Mouse (Mus musculus) MEL (cell line): Measurements from ENCODE around the gene Gpsm2. TPM values are rescaled to one million over a fixed set of nuclear protein-coding genes. Genes with fewer than 3 reads are reported as not detected.

ENCODE experiments used
- DNase-seq: peaks from one replicate; pipeline ENCODE4 v3.0.0; 2011; ENCODE audit warnings: low read depth, low spot score
- H3K27ac ChIP-seq: 2 replicates; pipeline ENCODE4 v1.5.1; 2012; ENCODE audit warnings: low read depth, mild to moderate bottlenecking, control low read depth, low read length, moderate library complexity; ENCODE audit not compliant: control insufficient read depth
- H3K27me3 ChIP-seq, 2 experiments: fragments of 150-350 bp in 1 of 2; sonication (generic) in 1 of 2; 2 replicates each; pipeline ENCODE4 v1.6.1; 2012; ENCODE audit warnings: low read length in 2 of 2, mild to moderate bottlenecking in 2 of 2, improper control_type of control experiment in 1 of 2, moderate library complexity in 1 of 2; ENCODE audit not compliant: insufficient read depth in 2 of 2, control insufficient read depth in 1 of 2
- H3K36me3 ChIP-seq, 2 experiments: 2 replicates each; pipeline ENCODE4 v1.6.1; 2012 to 2014; ENCODE audit warnings: low read length in 2 of 2, improper control_type of control experiment in 1 of 2, inconsistent platforms in 1 of 2, mild to moderate bottlenecking in 1 of 2; ENCODE audit not compliant: insufficient read depth in 2 of 2, control insufficient read depth in 1 of 2
- H3K4me1 ChIP-seq, 2 experiments: fragments of 150-350 bp in 1 of 2; sonication (generic) in 1 of 2; 2 replicates each; pipeline ENCODE4 v1.6.1; 2012; ENCODE audit warnings: low read length in 2 of 2, improper control_type of control experiment in 1 of 2, mild to moderate bottlenecking in 1 of 2; ENCODE audit not compliant: insufficient read depth in 2 of 2, control insufficient read depth in 1 of 2
- H3K4me3 ChIP-seq, 2 experiments: fragments of 150-350 bp in 1 of 2; sonication (generic) in 1 of 2; 2 replicates each; pipeline ENCODE4 v1.5.1; 2012; ENCODE audit warnings: low read depth in 2 of 2, low read length in 2 of 2, mild to moderate bottlenecking in 2 of 2, moderate library complexity in 2 of 2, control low read depth in 1 of 2, improper control_type of control experiment in 1 of 2; ENCODE audit not compliant: control insufficient read depth in 1 of 2, insufficient read depth in 1 of 2
- H3K79me2 ChIP-seq: 2 replicates; pipeline ENCODE4 v1.6.1; 2012; ENCODE audit warnings: mild to moderate bottlenecking, low read length, moderate library complexity; ENCODE audit not compliant: control insufficient read depth, poor library complexity, insufficient read depth
- H3K9ac ChIP-seq: 2 replicates; pipeline ENCODE4 v1.6.1; 2012; ENCODE audit warnings: low read depth, mild to moderate bottlenecking, control low read depth, low read length, moderate library complexity; ENCODE audit not compliant: control insufficient read depth, poor library complexity, severe bottlenecking
- H3K9me3 ChIP-seq: fragments of 150-350 bp; sonication (generic); replicated peaks from 2 replicates; pipeline ENCODE4 v1.6.1; 2012; ENCODE audit warnings: mild to moderate bottlenecking, low read length, improper control_type of control experiment, moderate library complexity; ENCODE audit not compliant: insufficient read depth
- BHLHE40 ChIP-seq: IDR thresholded peaks from 2 replicates; pipeline ENCODE4 v1.6.1; 2012; ENCODE audit warnings: low read depth, mild to moderate bottlenecking, inconsistent platforms, low read length, improper control_type of control experiment, borderline replicate concordance
- CHD1 ChIP-seq: IDR thresholded peaks from 2 replicates; pipeline ENCODE4 v1.6.1; 2012; ENCODE audit warnings: low read depth, mild to moderate bottlenecking, inconsistent platforms, low read length, improper control_type of control experiment
- CHD2 ChIP-seq: IDR thresholded peaks from 2 replicates; pipeline ENCODE4 v1.6.1; 2011; ENCODE audit warnings: low read length, improper control_type of control experiment
- E2F4 ChIP-seq: IDR thresholded peaks from 2 replicates; pipeline ENCODE4 v1.6.1; 2011; ENCODE audit warnings: low read depth, low read length, improper control_type of control experiment, borderline replicate concordance
- ETS1 ChIP-seq: IDR thresholded peaks from 2 replicates; pipeline ENCODE4 v1.6.1; 2012; ENCODE audit warnings: low read depth, mild to moderate bottlenecking, inconsistent platforms, low read length, improper control_type of control experiment, moderate library complexity
- HCFC1 ChIP-seq: IDR thresholded peaks from 2 replicates; pipeline ENCODE4 v1.6.1; 2012; ENCODE audit warnings: low read depth, mild to moderate bottlenecking, inconsistent platforms, low read length, improper control_type of control experiment, moderate library complexity
- KAT2A ChIP-seq: conservative IDR thresholded peaks from 2 replicates; pipeline ENCODE4 v1.6.1; 2012; ENCODE audit warnings: low read depth, low read length, improper control_type of control experiment, inconsistent platforms
- MAX ChIP-seq: IDR thresholded peaks from 2 replicates; pipeline ENCODE4 v1.6.1; 2011; ENCODE audit warnings: low read length, improper control_type of control experiment
- MAZ ChIP-seq: IDR thresholded peaks from 2 replicates; pipeline ENCODE4 v1.6.1; 2012; ENCODE audit warnings: low read depth, mild to moderate bottlenecking, inconsistent platforms, low read length, improper control_type of control experiment
- MYB ChIP-seq: IDR thresholded peaks from 2 replicates; pipeline ENCODE4 v1.6.1; 2011; ENCODE audit warnings: mild to moderate bottlenecking, low read depth, low read length, improper control_type of control experiment
- POLR2A ChIP-seq, 2 experiments: IDR thresholded peaks; 2 replicates each; pipeline ENCODE4 v1.6.1; 2011 to 2012; ENCODE audit warnings: low read length in 2 of 2, mild to moderate bottlenecking in 2 of 2, control low read depth in 1 of 2, improper control_type of control experiment in 1 of 2, low read depth in 1 of 2, moderate library complexity in 1 of 2; ENCODE audit not compliant: control insufficient read depth in 1 of 2, insufficient read depth in 1 of 2, poor library complexity in 1 of 2
- POLR2AphosphoS2 ChIP-seq: IDR thresholded peaks from 2 replicates; pipeline ENCODE4 v1.6.1; 2011; ENCODE audit warnings: low read length, improper control_type of control experiment
- POLR2AphosphoS5 ChIP-seq: IDR thresholded peaks from 2 replicates; pipeline ENCODE4 v1.6.1; 2012; ENCODE audit warnings: low read depth, borderline replicate concordance, mild to moderate bottlenecking, inconsistent platforms, low read length, moderate library complexity, mixed read lengths
- RCOR1 ChIP-seq: IDR thresholded peaks from 2 replicates; pipeline ENCODE4 v1.6.1; 2012; ENCODE audit warnings: low read depth, mild to moderate bottlenecking, inconsistent platforms, low read length, improper control_type of control experiment
- SIN3A ChIP-seq: IDR thresholded peaks from 2 replicates; pipeline ENCODE4 v1.6.1; 2012; ENCODE audit warnings: low read length, improper control_type of control experiment, inconsistent platforms
- SMC3 ChIP-seq: IDR thresholded peaks from 2 replicates; pipeline ENCODE4 v1.6.1; 2011; ENCODE audit warnings: low read depth, low read length, improper control_type of control experiment
- TAL1 ChIP-seq: IDR thresholded peaks from 2 replicates; pipeline ENCODE4 v1.6.1; 2012; ENCODE audit warnings: mild to moderate bottlenecking, inconsistent platforms, low read length, moderate library complexity, mixed read lengths
- TBP ChIP-seq: IDR thresholded peaks from 2 replicates; pipeline ENCODE4 v1.8.0; 2011; ENCODE audit warnings: low read depth, low read length, improper control_type of control experiment
- TCF12 ChIP-seq: IDR thresholded peaks from 2 replicates; pipeline ENCODE4 v1.6.1; 2014; ENCODE audit warnings: low read depth, mild to moderate bottlenecking, inconsistent platforms, low read length, improper control_type of control experiment, moderate library complexity
- USF1 ChIP-seq: IDR thresholded peaks from 2 replicates; pipeline ENCODE4 v1.6.1; 2014; ENCODE audit warnings: low read depth, mild to moderate bottlenecking, inconsistent platforms, low read length, improper control_type of control experiment, moderate library complexity
- USF2 ChIP-seq, 2 experiments: IDR thresholded peaks; 2 replicates each; pipeline ENCODE4 v1.6.1; 2011 to 2012; ENCODE audit warnings: improper control_type of control experiment in 2 of 2, low read length in 2 of 2, borderline replicate concordance in 1 of 2, inconsistent platforms in 1 of 2, low read depth in 1 of 2, mild to moderate bottlenecking in 1 of 2; ENCODE audit not compliant: insufficient read depth in 1 of 2
- ZC3H11A ChIP-seq: IDR thresholded peaks from 2 replicates; pipeline ENCODE4 v1.6.1; 2012; ENCODE audit warnings: low read depth, mild to moderate bottlenecking, inconsistent platforms, low read length, improper control_type of control experiment
- ZKSCAN1 ChIP-seq: IDR thresholded peaks from 2 replicates; pipeline ENCODE4 v1.6.1; 2012; ENCODE audit warnings: low read depth, mild to moderate bottlenecking, inconsistent platforms, low read length, improper control_type of control experiment, moderate library complexity
- ZMIZ1 ChIP-seq: IDR thresholded peaks from 2 replicates; pipeline ENCODE4 v1.6.1; 2012; ENCODE audit warnings: low read depth, mild to moderate bottlenecking, inconsistent platforms, low read length, improper control_type of control experiment, moderate library complexity
- polyA plus RNA-seq, 2 experiments: library from polyadenylated mRNA; stranded (reverse) in 1 of 2; unstranded in 1 of 2; fragments of >175 nt in 1 of 2; fragments of >200 nt in 1 of 2; gene quantifications; 2 replicates each; pipeline versions ENCODE4 v1.2.1 to v1.2.4; 2012; ENCODE audit warnings: low replicate concordance in 2 of 2, low read depth in 1 of 2; ENCODE audit not compliant: insufficient read length in 2 of 2, insufficient read depth in 1 of 2, missing spikeins in 1 of 2
- total RNA-seq: library from RNA; depleted of rRNA; stranded (reverse); fragments of 300-350 nt; gene quantifications from 2 replicates; pipeline ENCODE4 v1.2.3, GENCODE M21; 2012

Gene Gpsm2
- total and polyA plus RNA-seq, 3 experiments: 17.6 to 27.5 TPM; not detected in 1

DNA sequence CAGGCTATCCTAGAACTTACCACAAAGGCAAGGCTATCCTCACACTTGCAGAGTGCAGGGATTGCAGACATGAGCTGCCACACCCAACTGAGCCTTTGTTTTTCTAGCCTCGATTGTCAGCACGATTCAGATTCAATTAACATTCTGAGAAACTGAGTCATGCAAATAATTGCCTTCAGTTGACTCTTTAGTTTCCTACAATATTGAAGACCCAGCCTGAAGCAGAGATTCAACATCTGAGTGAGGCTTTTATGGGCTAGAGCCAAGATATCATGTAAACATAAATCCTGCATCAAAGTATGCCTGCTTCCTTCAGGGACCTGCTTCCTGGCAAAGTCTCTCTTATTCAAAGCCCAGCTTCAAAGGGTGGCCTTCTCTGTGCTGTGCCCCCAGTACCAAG is 41.6 kb upstream of the Gpsm2 start:
- Histone ChIP-seq H3K9ac (no peak overlapping the region), H3K4me1 (no peaks in the 10 kb centered on the region), H3K36me3 (no peaks in the 10 kb centered on the region), H3K79me2 (no peaks in the 10 kb centered on the region), H3K9me3 (no peaks in the 10 kb centered on the region), H3K27me3 (no peaks in the 10 kb centered on the region; a peak in 1 of 4 replicates), H3K4me3 (no peak overlapping the region)
- DNase-seq: no peak
- TF ChIP-seq MAX (no peak), POLR2AphosphoS5 (no peak), USF1 (no peak), ZMIZ1 (no peak), TBP (no peak), USF2 (IDR thresholded peaks at IDR 0.05; ENCODE audit: borderline replicate concordance in 1 of 2, insufficient read depth in 1 of 2, low read depth in 1 of 2, low read length in 2 of 2) (no peak), ZKSCAN1 (no peak), CHD1 (no peak), MYB (no peak), TAL1 (no peak), TCF12 (no peak), E2F4 (no peak), SIN3A (no peak), CHD2 (no peak), POLR2AphosphoS2 (no peak), MAZ (no peak), ZC3H11A (no peak), ETS1 (no peak), SMC3 (no peak), HCFC1 (no peak)
- TF ChIP-seq, all 39 proteins: peak for 0
- no peak overlapping the region for H3K27ac ChIP-seq

DNA sequence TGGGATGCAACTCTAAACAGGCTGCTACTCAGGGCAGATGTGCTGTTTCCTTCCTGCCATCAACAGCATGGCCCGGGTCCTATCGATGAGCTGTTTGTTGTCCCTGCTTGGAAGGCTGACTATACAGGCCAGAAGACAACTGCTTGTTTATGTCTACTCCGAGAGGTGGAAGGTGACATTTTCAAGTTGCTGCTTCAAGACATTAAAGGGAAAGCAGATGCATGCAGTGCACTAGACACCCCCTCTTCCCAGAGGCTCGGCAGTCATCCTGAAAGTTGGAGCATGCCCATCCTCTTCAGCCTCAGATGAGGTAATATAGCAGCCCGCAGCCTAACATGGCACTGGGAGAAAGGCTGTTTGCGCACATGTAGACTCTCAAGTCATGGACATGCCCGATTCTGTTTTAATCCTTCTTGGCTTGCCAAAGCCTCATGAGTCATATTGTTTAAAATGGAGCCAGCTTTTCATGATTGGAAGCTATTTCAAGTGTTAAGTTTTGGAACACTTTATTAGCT is 40.5 kb upstream of the Gpsm2 start:
- H3K9me3 ChIP-seq: no peaks in the 10 kb centered on the region
- H3K27me3 ChIP-seq: no peaks in the 10 kb centered on the region; a peak in 1 of 4 replicates
- no peaks in the 10 kb centered on the region for H3K4me1 ChIP-seq
- no peaks in the 10 kb centered on the region for H3K36me3 ChIP-seq
- no peak for DNase-seq
- TF ChIP-seq SMC3 (no peak), KAT2A (no peak), BHLHE40 (no peak), RCOR1 (no peak), TAL1 (no peak), USF2 (IDR thresholded peaks at IDR 0.05; ENCODE audit: borderline replicate concordance in 1 of 2, insufficient read depth in 1 of 2, low read depth in 1 of 2, low read length in 2 of 2) (no peak), POLR2AphosphoS5 (no peak), CHD1 (no peak), POLR2A (IDR thresholded peaks at IDR 0.05; ENCODE audit: control insufficient read depth in 1 of 2, insufficient read depth in 1 of 2, low read depth in 1 of 2, low read length in 2 of 2, poor library complexity in 1 of 2) (no peak)
- no peak overlapping the region for H3K4me3 ChIP-seq
- H3K9ac ChIP-seq: no peak overlapping the region
- H3K27ac ChIP-seq: no peak overlapping the region
- no peaks in the 10 kb centered on the region for H3K79me2 ChIP-seq
